Mouse (Mus musculus) liver, embryonic 11.5 days (tissue): ENCODE measurements at regions not wholly inside any gene's neighbourhood (a gene's known extent, or its start where the extent isn't known, plus 50 kb on each side); places are given as distances from the start of the nearest gene placed in this dataset.

ENCODE experiments used
- ATAC-seq: fragments of 200-750 bp; cut with Nextera tagmentation; replicated peaks from 2 replicates; pipeline ENCODE4 v1.8.0; 2017; ENCODE audit warnings: moderate number of reproducible peaks, mild to moderate bottlenecking, moderate TSS enrichment, moderate library complexity; ENCODE audit not compliant: low FRiP score
- DNase-seq: peaks from one replicate; pipeline ENCODE4 v3.0.0-alpha.2; 2017; ENCODE audit warnings: low spot score
- H3K27ac ChIP-seq: fragments of 300-500 bp; sonication (generic); 2 replicates; pipeline ENCODE4 v1.5.1; 2014; ENCODE audit warnings: mild to moderate bottlenecking, low read depth, low read length, control low read depth
- H3K27me3 ChIP-seq: fragments of 300-500 bp; sonication (generic); replicated peaks from 2 replicates; pipeline ENCODE4 v1.6.1; 2014; ENCODE audit warnings: low read length, mixed read lengths; ENCODE audit not compliant: control insufficient read depth, insufficient read depth
- H3K36me3 ChIP-seq: fragments of 300-500 bp; sonication (generic); 2 replicates; pipeline ENCODE4 v1.6.1; 2014; ENCODE audit warnings: mild to moderate bottlenecking, low read length, moderate library complexity, mixed read lengths; ENCODE audit not compliant: control insufficient read depth, insufficient read depth
- H3K4me1 ChIP-seq: fragments of 300-500 bp; sonication (generic); replicated peaks from 2 replicates; pipeline ENCODE4 v1.6.1; 2014; ENCODE audit warnings: low read length, mixed read lengths; ENCODE audit not compliant: control insufficient read depth, insufficient read depth
- H3K4me2 ChIP-seq: fragments of 300-500 bp; sonication (generic); 2 replicates; pipeline ENCODE4 v1.6.1; 2014; ENCODE audit warnings: mild to moderate bottlenecking, control low read depth, moderate library complexity
- H3K4me3 ChIP-seq: fragments of 300-500 bp; sonication (generic); 2 replicates; pipeline ENCODE4 v1.5.1; 2014; ENCODE audit warnings: low read depth, low read length, control low read depth
- H3K9ac ChIP-seq: fragments of 300-500 bp; sonication (generic); 2 replicates; pipeline ENCODE4 v1.6.1; 2014; ENCODE audit warnings: low read depth, low read length, control low read depth
- H3K9me3 ChIP-seq: fragments of 300-500 bp; sonication (generic); 2 replicates; pipeline ENCODE4 v1.6.1; 2016; ENCODE audit warnings: low read length, inconsistent platforms, mixed read lengths; ENCODE audit not compliant: control insufficient read depth
- WGBS: fragments of 180-500 bp; shearing (Covaris S2); extraction: QIAGEN DNeasy Blood & Tissue Kit; methylation state at CpG from one replicate; pipeline ENCODE4 v1.1.7; 2014; 5-methylcytosine and 5-hydroxymethylcytosine counted together

DNA sequence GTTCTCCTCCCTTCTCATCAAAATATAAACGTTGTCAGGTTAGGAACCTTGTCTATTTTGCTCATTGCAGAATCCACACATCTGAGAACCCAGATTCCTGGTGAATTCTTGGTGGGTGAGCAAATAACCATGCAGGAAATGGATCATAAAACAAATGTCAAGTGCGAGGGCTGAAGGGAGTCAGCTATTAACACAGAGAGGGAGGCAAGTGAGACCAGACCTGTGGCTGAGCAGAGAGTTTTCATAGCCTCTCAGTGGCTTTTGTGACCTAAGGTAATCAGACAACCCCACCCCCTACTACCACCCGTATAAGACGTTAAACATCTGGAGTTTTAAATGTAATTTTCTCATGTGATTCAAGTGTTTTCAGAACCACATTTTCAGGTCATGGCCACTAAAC lies 212.7 kb upstream of the Fn1 start:
- no peaks in the 10 kb centered on the region for H3K9me3 ChIP-seq
- WGBS = 54% methylated on average over 4 of the region's 4 CpGs
- no peak overlapping the region for H3K9ac ChIP-seq
- no peak overlapping the region for H3K27ac ChIP-seq
- no peaks in the 10 kb centered on the region for H3K27me3 ChIP-seq
- H3K36me3 ChIP-seq = no peaks in the 10 kb centered on the region
- H3K4me1 ChIP-seq = no peaks in the 10 kb centered on the region
- no peak overlapping the region for H3K4me3 ChIP-seq
- DNase-seq = no peak
- no peak overlapping the region for H3K4me2 ChIP-seq
- no peak for ATAC-seq

- no peaks in the 10 kb centered on the region for H3K9me3 ChIP-seq
- no peak overlapping the region for H3K9ac ChIP-seq
- DNase-seq (no peak), ATAC-seq (no peak)
- H3K4me1 ChIP-seq = no peaks in the 10 kb centered on the region
- H3K4me2 ChIP-seq = no peak overlapping the region
- WGBS = 75% methylated on average over 9 of the region's 9 CpGs
- H3K27ac ChIP-seq = no peak overlapping the region
- H3K4me3 ChIP-seq = no peak overlapping the region
- H3K36me3 ChIP-seq = no peaks in the 10 kb centered on the region
- H3K27me3 ChIP-seq = no peaks in the 10 kb centered on the region
Measured at GRCm38 (mm10) chr1:71864749-71865148, 211.7 kb upstream of the Fn1 start.

- H3K4me1 ChIP-seq = no peaks in the 10 kb centered on the region
- ATAC-seq (no peak), DNase-seq (no peak)
- H3K27me3 ChIP-seq = no peaks in the 10 kb centered on the region
- 94% methylated on average over 2 of the region's 2 CpGs for WGBS
- no peak overlapping the region for H3K9ac ChIP-seq
- no peaks in the 10 kb centered on the region for H3K9me3 ChIP-seq
- H3K27ac ChIP-seq = no peak overlapping the region
- no peak overlapping the region for H3K4me2 ChIP-seq
- H3K4me3 ChIP-seq = no peak overlapping the region
- H3K36me3 ChIP-seq = no peaks in the 10 kb centered on the region
Measured at GRCm38 (mm10) chr1:71853212-71853611, 200.2 kb upstream of the Fn1 start.

DNA sequence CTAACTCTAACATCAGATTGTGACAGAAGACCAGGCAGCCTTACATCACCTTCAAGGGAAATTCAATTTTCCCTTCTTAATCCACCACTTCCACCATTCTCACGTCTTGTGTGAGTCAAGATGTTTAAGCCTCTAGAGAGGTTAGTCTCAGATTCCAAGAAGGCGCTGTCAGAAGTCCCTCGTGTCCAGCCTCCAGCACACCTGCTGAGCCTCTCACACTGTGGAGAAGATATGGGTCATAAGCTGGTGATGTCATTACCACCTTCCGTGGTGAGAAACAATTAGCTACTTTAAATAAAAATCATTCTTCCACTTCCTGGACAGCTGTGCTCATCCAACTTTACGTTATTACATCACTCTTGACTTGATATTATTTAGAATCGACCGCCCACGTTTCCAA lies 198.3 kb upstream of the Fn1 start:
- H3K9ac ChIP-seq = no peak overlapping the region
- H3K4me2 ChIP-seq = no peak overlapping the region
- no peaks in the 10 kb centered on the region for H3K4me1 ChIP-seq
- H3K36me3 ChIP-seq = no peaks in the 10 kb centered on the region
- H3K27me3 ChIP-seq = no peaks in the 10 kb centered on the region
- no peak overlapping the region for H3K4me3 ChIP-seq
- ATAC-seq (no peak), DNase-seq (no peak)
- WGBS = 86% methylated on average over 8 of the region's 8 CpGs
- H3K9me3 ChIP-seq = no peaks in the 10 kb centered on the region
- no peak overlapping the region for H3K27ac ChIP-seq

DNA sequence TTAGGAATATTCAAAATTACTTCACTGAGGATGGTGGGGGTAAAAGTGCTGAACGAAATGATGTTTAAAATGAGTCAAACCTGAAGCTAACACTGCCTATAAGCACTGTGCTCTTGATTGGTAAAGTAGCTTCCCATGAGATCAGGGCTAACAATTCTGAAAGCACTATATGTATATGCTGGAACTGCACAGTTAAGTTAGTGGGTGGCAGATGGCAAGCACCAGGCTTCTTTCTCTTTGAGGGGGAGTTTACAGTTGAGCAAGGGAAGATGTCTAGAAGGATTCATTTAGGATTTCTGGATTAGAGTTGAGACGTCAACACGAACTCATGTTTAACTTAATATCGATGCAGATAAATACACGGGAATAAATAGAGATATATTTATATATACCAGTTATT lies 195.7 kb upstream of the Fn1 start:
- Histone ChIP-seq H3K9me3 (no peaks in the 10 kb centered on the region), H3K27ac (no peak overlapping the region), H3K4me1 (no peaks in the 10 kb centered on the region), H3K9ac (no peak overlapping the region), H3K27me3 (no peaks in the 10 kb centered on the region), H3K36me3 (no peaks in the 10 kb centered on the region), H3K4me3 (no peak overlapping the region), H3K4me2 (no peak overlapping the region)
- 85% methylated on average over 5 of the region's 5 CpGs for WGBS
- ATAC-seq (no peak), DNase-seq (no peak)

- no peaks in the 10 kb centered on the region for H3K27me3 ChIP-seq
- no peak for ATAC-seq
- WGBS = 69% methylated on average over 16 of the region's 16 CpGs
- H3K9me3 ChIP-seq = no peaks in the 10 kb centered on the region
- no peak for DNase-seq
- H3K4me3 ChIP-seq = no peak overlapping the region
- no peak overlapping the region for H3K9ac ChIP-seq
- no peak overlapping the region for H3K4me2 ChIP-seq
- no peak overlapping the region for H3K27ac ChIP-seq
- H3K36me3 ChIP-seq = no peaks in the 10 kb centered on the region
- no peaks in the 10 kb centered on the region for H3K4me1 ChIP-seq
Measured at GRCm38 (mm10) chr1:71844938-71845685, 192.1 kb upstream of the Fn1 start.

- Histone ChIP-seq H3K9me3 (no peaks in the 10 kb centered on the region), H3K4me3 (no peak overlapping the region), H3K27ac (0 out of 2 replicates have a peak overlapping the region, but pooled peaks have one; percentile 34), H3K9ac (no peak overlapping the region), H3K4me1 (no peaks in the 10 kb centered on the region), H3K27me3 (no peaks in the 10 kb centered on the region), H3K4me2 (no peak overlapping the region; the same call in 1 of the 2 replicates), H3K36me3 (no peaks in the 10 kb centered on the region)
- DNase-seq = no peak
- ATAC-seq = no peak
- 70% methylated on average over 12 of the region's 12 CpGs for WGBS
Measured at GRCm38 (mm10) chr1:71837764-71838163, 184.8 kb upstream of the Fn1 start.

GRCm38 (mm10) chr1:71837039-71837648 lies 184.1 kb upstream of the Fn1 start:
- no peak overlapping the region for H3K4me3 ChIP-seq
- H3K4me1 ChIP-seq = no peaks in the 10 kb centered on the region
- ATAC-seq (no peak), DNase-seq (no peak)
- no peaks in the 10 kb centered on the region for H3K36me3 ChIP-seq
- WGBS = 69% methylated on average over 20 of the region's 20 CpGs
- H3K4me2 ChIP-seq = peak overlapping the region; percentile 17
- no peak overlapping the region for H3K9ac ChIP-seq
- H3K9me3 ChIP-seq = no peaks in the 10 kb centered on the region
- H3K27ac ChIP-seq = no peak overlapping the region
- no peaks in the 10 kb centered on the region for H3K27me3 ChIP-seq

DNA sequence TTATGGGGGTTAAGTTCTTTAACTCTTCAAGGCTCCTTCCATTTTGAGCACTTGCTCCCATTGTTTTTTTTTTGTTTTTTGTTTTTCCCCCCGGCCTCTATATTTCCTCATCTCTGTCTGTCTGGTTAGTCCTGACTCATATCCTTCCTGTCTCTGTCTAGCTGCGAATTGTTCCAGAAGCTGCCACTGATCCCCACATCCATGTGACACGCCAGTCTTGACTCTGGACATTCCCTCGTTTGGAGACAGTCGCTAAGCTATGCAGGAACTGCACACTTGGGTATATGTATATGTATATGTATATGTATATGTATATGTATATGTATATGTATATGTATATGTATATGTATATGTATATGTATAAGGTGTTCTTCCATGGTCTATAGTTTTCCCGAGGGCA lies 177.4 kb upstream of the Fn1 start:
- DNase-seq (no peak), ATAC-seq (no peak)
- WGBS = 68% methylated on average over 6 of the region's 6 CpGs
- Histone ChIP-seq H3K4me1 (no peaks in the 10 kb centered on the region), H3K4me2 (no peak overlapping the region), H3K27ac (no peak overlapping the region), H3K36me3 (no peaks in the 10 kb centered on the region), H3K9ac (no peak overlapping the region), H3K9me3 (no peaks in the 10 kb centered on the region), H3K4me3 (no peak overlapping the region), H3K27me3 (no peaks in the 10 kb centered on the region)
